Mouse (Mus musculus) heart, adult 2 months (tissue): ENCODE results near the gene Cxcr3.

Experiments used
- CTCF ChIP-seq: fragments of 200-600 bp; IDR thresholded peaks from 2 replicates; pipeline ENCODE4 v1.8.1; 2022; ENCODE audit warnings: antibody characterized with exemption, mild to moderate bottlenecking, moderate library complexity
- EP300 ChIP-seq: fragments of 200-500 bp; IDR thresholded peaks from 2 replicates; pipeline ENCODE4 v1.6.1; 2011; ENCODE audit warnings: low read depth, low read length, control low read depth; ENCODE audit not compliant: insufficient read depth
- POLR2A ChIP-seq: fragments of 200-500 bp; IDR thresholded peaks from 2 replicates; pipeline ENCODE4 v1.6.1; 2011; ENCODE audit warnings: mild to moderate bottlenecking, low read depth, low read length, control low read depth; ENCODE audit not compliant: insufficient read depth

DNA sequence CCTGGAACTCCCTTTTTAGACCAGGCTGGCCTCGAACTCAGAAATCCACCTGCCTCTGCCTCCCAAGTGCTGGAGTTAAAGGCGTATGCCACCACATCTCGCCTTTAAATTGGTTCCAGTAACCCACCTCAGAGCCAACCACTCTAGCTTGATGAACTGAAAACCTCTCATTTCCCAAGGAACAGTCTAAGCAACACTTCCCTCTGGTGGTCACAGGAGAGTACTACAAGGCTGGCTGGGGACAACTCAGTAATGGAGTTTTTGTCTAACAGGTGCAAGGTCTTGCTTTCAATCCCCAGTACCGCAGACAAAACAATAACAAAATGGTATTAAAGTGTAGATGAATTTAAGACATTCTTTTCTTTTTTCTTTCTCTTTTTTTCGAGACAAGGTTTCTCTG lies 38.0 kb upstream of the Cxcr3 start:
- peak; percentile 89 for TF ChIP-seq CTCF
- TF ChIP-seq POLR2A, result no peak
- TF ChIP-seq EP300, result no peak
